Mouse (Mus musculus) liver, embryonic 14.5 days (tissue): ENCODE data around the gene Crhr2. TPM values are rescaled to one million over a fixed set of nuclear protein-coding genes. Genes with fewer than 3 reads are reported as not detected.

ENCODE experiments used
- ATAC-seq: fragments of 200-750 bp; cut with Nextera tagmentation; 2 replicates; pipeline ENCODE4 v1.8.0; 2017; ENCODE audit warnings: moderate number of reproducible peaks, mild to moderate bottlenecking, moderate library complexity; ENCODE audit not compliant: insufficient read depth
- DNase-seq, 3 experiments: peaks; one replicate each; pipeline ENCODE4 v3.0.0-alpha.2; 2012 to 2013; ENCODE audit warnings: low read depth in 3 of 3, low spot score in 3 of 3
- H3K27ac ChIP-seq: fragments of 300-500 bp; sonication (generic); 2 replicates; pipeline ENCODE4 v1.5.1; 2014; ENCODE audit warnings: moderate library complexity, mild to moderate bottlenecking, control low read depth, inconsistent platforms
- H3K27me3 ChIP-seq: fragments of 300-500 bp; sonication (generic); 2 replicates; pipeline ENCODE4 v1.6.1; 2014; ENCODE audit warnings: mild to moderate bottlenecking, low read length, moderate library complexity; ENCODE audit not compliant: control insufficient read depth, insufficient read depth
- H3K36me3 ChIP-seq: fragments of 300-500 bp; sonication (generic); replicated peaks from 2 replicates; pipeline ENCODE4 v1.6.1; 2014; ENCODE audit warnings: low read depth; ENCODE audit not compliant: control insufficient read depth, insufficient read depth
- H3K4me1 ChIP-seq, 2 experiments: fragments of 200-500 bp in 1 of 2; fragments of 300-500 bp in 1 of 2; sonication (generic) in 1 of 2; replicated peaks; 2 replicates each; pipeline ENCODE4 v1.6.1; 2012 to 2014; ENCODE audit warnings: antibody characterized with exemption in 1 of 2, inconsistent platforms in 1 of 2, low read length in 1 of 2; ENCODE audit not compliant: control insufficient read depth in 2 of 2, insufficient read depth in 2 of 2
- H3K4me2 ChIP-seq: fragments of 300-500 bp; sonication (generic); 2 replicates; pipeline ENCODE4 v1.6.1; 2014; ENCODE audit warnings: low read depth, mild to moderate bottlenecking, control low read depth, moderate library complexity
- H3K4me3 ChIP-seq, 2 experiments: fragments of 200-500 bp in 1 of 2; fragments of 300-500 bp in 1 of 2; sonication (generic) in 1 of 2; 2 replicates each; pipeline ENCODE4 v1.5.1; 2012 to 2014; ENCODE audit warnings: low read depth in 2 of 2, low read length in 2 of 2, mild to moderate bottlenecking in 2 of 2, control low read depth in 1 of 2, inconsistent platforms in 1 of 2, moderate library complexity in 1 of 2; ENCODE audit not compliant: insufficient read depth in 1 of 2
- H3K9ac ChIP-seq: fragments of 300-500 bp; sonication (generic); replicated peaks from 2 replicates; pipeline ENCODE4 v1.6.1; 2014; ENCODE audit warnings: mild to moderate bottlenecking, control low read depth, moderate library complexity
- H3K9me3 ChIP-seq: fragments of 300-500 bp; sonication (generic); 2 replicates; pipeline ENCODE4 v1.6.1; 2016; ENCODE audit warnings: low read length, mixed read lengths; ENCODE audit not compliant: control insufficient read depth
- CTCF ChIP-seq: IDR thresholded peaks from 2 replicates; pipeline ENCODE4 v1.5.1; 2016; ENCODE audit warnings: antibody characterized with exemption, low read depth, control low read depth
- EP300 ChIP-seq: IDR thresholded peaks from 2 replicates; pipeline ENCODE4 v1.6.1; 2016; ENCODE audit warnings: antibody characterized with exemption, low read depth
- WGBS: fragments of 180-500 bp; shearing (Covaris S2); extraction: QIAGEN DNeasy Blood & Tissue Kit; methylation state at CpG from one replicate; pipeline ENCODE4 v1.1.7; 2014; ENCODE audit not compliant: insufficient replicate concordance; 5-methylcytosine and 5-hydroxymethylcytosine counted together
- polyA plus RNA-seq, 2 experiments: library from polyadenylated mRNA; depleted of rRNA in 1 of 2; stranded (reverse) in 1 of 2; unstranded in 1 of 2; fragments of >200 nt; fragmentation: Nextera tagmentation in 1 of 2; extraction: Ambion mirVana in 1 of 2; gene quantifications; 2 replicates each; pipeline versions ENCODE4 v1.2.1 to v1.2.3; 2012 to 2014

The Crhr2 gene
- polyA plus RNA-seq, 2 experiments, result 0.30 to 0.73 TPM

DNA sequence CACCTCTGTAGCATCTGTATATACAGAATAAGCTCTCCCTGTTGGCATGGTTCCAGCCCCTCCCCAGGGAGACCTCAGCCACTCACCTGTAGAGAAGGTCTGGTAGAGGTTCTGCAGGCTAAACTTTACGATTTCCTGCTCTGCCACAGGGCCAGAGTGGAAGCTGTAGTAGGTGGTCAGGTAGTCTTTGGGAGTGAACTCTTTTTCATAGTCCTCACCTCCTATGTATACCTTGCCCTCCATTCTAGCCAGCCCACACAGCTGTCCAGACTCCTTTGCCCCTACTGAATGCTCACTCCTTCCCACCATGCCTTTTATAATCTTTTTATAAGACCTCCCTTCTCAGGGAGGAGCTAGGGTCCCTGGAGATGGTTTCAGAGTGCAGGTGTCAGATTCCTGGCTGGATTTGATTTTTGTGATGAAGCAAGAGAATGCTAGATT, 41.9 kb upstream of the Crhr2 start, which contains the start of gene Inmt:
TSS of gene Inmt (minus strand) at position 303 of the 441 bp plus-strand sequence.
- Histone ChIP-seq H3K4me2 (no peak within 1 kb of the TSS), H3K27me3 (no peaks in the 10 kb centered on the region), H3K4me3 (no peak within 1 kb of the TSS), H3K4me1 (peaks cover 0 to 13% of the 10 kb centered on the region in 2 experiments; a peak in 2 of 4 replicates), H3K27ac (no peak within 1 kb of the TSS), H3K9me3 (no peaks in the 10 kb centered on the region), H3K9ac (no peak within 1 kb of the TSS), H3K36me3 (no peaks in the 10 kb centered on the region)
- ATAC-seq, result no peak
- TF ChIP-seq EP300 (no peak), CTCF (no peak)
- no peak for DNase-seq
- WGBS, result 23% methylated on average over 1 of the region's 1 CpGs

DNA sequence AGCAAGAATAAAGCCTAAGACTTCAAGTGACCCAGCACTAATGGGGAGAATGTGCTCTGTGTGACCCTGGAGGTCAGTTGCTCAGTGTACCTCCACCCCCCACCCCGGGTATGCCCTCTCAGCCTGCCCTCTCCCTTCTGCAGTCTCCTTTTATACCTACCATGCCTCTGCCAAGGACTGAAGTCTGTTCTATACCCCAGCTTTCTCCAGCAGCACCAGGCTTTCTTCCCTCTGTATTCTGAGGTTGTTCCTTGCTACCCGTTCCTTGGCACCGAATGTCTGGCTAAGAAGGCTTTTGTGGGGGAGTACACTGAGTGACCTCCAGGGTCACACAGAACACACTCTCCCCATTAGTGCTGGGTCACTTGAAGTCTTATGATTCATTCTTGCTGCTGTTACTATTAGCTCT, 41.1 kb upstream of the Crhr2 start:
- Histone ChIP-seq H3K27ac (no peak overlapping the region), H3K4me2 (no peak overlapping the region)
- 69% methylated on average over 3 of the region's 3 CpGs for WGBS

DNA sequence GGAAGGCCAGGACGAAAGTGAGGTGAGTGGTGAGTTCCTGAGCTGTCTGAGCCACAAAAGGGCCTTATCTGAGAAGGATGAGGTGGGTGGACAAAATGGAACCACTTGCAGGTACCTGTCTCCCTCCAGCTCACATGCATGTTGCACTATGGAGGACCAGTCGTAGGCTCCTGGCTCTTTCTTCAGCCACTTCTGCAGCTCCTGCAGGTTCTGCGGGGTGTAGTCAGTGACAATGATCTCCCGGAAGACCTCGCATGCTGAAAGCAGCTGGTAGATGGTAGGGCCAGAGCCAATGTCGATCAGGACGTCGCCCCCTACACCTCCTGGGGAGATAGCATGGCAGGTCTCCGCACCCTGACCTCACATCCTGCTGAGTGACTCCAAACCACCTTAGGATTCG, 40.4 kb upstream of the Crhr2 start:
- ATAC-seq, result no peak
- no peak for TF ChIP-seq CTCF
- TF ChIP-seq EP300, result no peak
- Histone ChIP-seq H3K4me2 (no peak overlapping the region), H3K9me3 (no peaks in the 10 kb centered on the region), H3K27me3 (no peaks in the 10 kb centered on the region), H3K27ac (no peak overlapping the region), H3K4me1 (peaks cover 0 to 13% of the 10 kb centered on the region in 2 experiments; a peak in 2 of 4 replicates), H3K36me3 (no peaks in the 10 kb centered on the region), H3K4me3 (no peak overlapping the region), H3K9ac (no peak overlapping the region)
- WGBS, result 61% methylated on average over 10 of the region's 10 CpGs
- no peak for DNase-seq

More for the DNA sequence above, 41.1 kb upstream of the Crhr2 start:
- Histone ChIP-seq H3K9ac (no peak overlapping the region), H3K4me3 (no peak overlapping the region), H3K27me3 (no peaks in the 10 kb centered on the region), H3K9me3 (no peaks in the 10 kb centered on the region), H3K36me3 (no peaks in the 10 kb centered on the region), H3K4me1 (peaks cover 0 to 13% of the 10 kb centered on the region in 2 experiments; a peak in 2 of 4 replicates)
- DNase-seq, result no peak
- TF ChIP-seq CTCF, result no peak
- TF ChIP-seq EP300, result no peak
- no peak for ATAC-seq

DNA sequence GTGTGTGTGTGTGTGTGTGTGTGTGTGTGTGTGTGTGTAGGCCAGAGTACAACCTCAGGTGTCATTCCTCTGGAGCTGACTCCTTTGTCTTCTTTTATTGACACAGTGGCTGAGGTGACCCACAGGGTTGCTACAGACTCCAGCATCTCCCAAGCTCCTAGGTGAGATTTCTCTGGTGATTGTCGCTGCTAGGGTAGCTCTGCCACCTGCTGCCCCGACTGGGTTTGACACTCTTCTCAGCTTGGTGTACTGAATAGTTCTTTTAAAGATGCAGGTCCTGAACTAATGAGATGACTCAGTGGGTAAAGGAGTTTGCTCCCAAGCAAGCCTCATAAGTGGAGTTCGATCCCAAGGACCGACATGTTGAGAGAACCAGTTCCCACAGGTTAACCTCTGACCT, 38.8 kb upstream of the Crhr2 start:
- Histone ChIP-seq H3K9me3 (no peaks in the 10 kb centered on the region), H3K27ac (no peak overlapping the region), H3K4me3 (no peak overlapping the region), H3K9ac (no peak overlapping the region), H3K4me1 (peaks cover 0 to 8% of the 10 kb centered on the region in 2 experiments; a peak in 2 of 4 replicates), H3K36me3 (no peaks in the 10 kb centered on the region), H3K27me3 (no peaks in the 10 kb centered on the region), H3K4me2 (no peak overlapping the region)
- WGBS, result 47% methylated on average over 4 of the region's 4 CpGs
- DNase-seq, result no peak
- no peak for TF ChIP-seq CTCF
- no peak for TF ChIP-seq EP300
- no peak for ATAC-seq

DNA sequence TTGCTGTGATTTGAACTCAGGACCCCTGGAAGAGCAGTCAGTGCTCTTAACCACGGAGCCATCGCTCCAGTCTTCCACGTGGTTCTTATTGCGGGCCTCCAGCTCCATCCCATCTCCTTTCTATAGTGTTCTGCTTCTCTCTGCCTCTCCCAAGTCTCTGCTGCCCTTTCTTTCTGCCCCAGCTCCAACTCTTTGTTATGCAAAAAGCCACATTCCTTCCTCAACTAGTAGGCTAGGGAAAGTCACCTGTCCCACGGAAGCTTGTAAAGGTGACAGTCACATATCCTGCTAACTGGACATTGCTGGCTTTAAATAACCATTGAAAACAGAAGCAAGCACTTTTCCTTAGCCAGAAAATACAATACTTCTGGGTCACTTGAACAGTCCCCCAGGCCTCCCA, 37.0 kb upstream of the Crhr2 start:
- Histone ChIP-seq H3K4me3 (no peak overlapping the region), H3K36me3 (no peaks in the 10 kb centered on the region), H3K4me1 (0 out of 4 replicates have a peak, but pooled peaks cover 0 to 2% of the 10 kb centered on the region in 2 experiments), H3K4me2 (no peak overlapping the region), H3K9me3 (no peaks in the 10 kb centered on the region), H3K9ac (no peak overlapping the region), H3K27ac (no peak overlapping the region), H3K27me3 (no peaks in the 10 kb centered on the region)
- DNase-seq (no peak), ATAC-seq (no peak)
- 56% methylated on average over 5 of the region's 5 CpGs for WGBS
- TF ChIP-seq EP300 (no peak), CTCF (no peak)
